Mouse (Mus musculus): ENCODE measurements around the gene Rapsn.

Rapsn gene

GRCm38 (mm10) chr2:91053181-91053933 lies 17.9 kb downstream of the Rapsn start:
- no peak for DNase-seq

- peak; percentile 98 for DNase-seq
Measured at GRCm38 (mm10) chr2:91053934-91054382, 18.5 kb downstream of the Rapsn start, which contains the start of gene Psmc3. Psmc3 (plus strand) TSS chr2:91054009.

DNA sequence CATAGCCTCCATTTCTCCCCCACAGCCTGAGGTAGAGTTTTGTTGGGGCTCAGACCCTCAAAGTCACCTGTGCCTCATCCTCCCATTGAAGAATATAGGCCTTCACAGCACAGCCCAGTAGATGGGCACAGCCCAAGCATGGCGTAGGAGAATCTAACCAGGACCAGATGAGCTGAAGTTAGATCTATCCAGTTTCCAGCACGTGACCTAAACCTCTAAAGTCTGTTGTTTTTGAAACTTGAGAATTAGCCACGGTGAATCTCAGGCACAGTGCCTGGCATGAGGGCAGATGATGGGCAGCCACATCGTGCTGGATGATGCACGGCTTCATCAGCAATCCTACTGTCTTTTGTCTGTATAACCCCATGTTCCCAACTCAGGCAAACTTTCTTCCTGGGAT lies 23.0 kb downstream of the Rapsn start:
- DNase-seq: no peak

- no peak for DNase-seq
Measured at GRCm38 (mm10) chr2:91059376-91059775, 24.0 kb downstream of the Rapsn start.

GRCm38 (mm10) chr2:91060544-91061355 lies 25.3 kb downstream of the Rapsn start:
- peak in 1 of 2 experiments; percentile 58 for DNase-seq

DNA sequence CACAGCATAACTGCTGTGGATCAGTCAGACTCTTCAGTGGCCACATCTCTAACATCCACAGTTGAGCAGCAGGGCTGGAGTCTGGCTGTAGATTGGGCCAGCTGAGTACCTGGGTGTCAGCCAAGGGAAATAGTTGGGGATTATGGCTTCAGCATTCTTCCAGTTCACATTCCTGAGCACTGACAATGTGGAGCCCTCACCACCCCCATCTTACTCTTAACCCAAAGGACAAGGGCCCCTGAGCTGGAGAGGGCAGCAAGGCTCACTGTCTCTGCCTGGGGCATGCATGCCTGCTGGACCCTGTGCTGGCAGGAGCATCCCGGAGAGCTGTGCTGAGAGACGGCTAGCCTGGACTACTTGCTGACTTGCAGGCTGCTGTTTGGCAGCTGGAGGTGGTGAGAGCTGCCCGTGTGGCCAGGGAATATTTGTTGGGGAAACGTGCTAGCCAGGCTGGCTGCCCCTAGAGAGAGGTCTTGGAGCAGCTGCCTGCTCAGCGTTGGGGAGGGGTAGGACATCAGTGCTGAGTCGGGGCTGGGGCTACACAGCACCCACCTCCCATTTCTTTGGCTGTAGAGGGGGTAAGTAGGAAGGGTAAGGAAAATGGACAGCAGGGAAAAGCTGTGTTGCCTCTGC lies 26.5 kb downstream of the Rapsn start:
- peak; percentile 49 to 72 for DNase-seq

DNA sequence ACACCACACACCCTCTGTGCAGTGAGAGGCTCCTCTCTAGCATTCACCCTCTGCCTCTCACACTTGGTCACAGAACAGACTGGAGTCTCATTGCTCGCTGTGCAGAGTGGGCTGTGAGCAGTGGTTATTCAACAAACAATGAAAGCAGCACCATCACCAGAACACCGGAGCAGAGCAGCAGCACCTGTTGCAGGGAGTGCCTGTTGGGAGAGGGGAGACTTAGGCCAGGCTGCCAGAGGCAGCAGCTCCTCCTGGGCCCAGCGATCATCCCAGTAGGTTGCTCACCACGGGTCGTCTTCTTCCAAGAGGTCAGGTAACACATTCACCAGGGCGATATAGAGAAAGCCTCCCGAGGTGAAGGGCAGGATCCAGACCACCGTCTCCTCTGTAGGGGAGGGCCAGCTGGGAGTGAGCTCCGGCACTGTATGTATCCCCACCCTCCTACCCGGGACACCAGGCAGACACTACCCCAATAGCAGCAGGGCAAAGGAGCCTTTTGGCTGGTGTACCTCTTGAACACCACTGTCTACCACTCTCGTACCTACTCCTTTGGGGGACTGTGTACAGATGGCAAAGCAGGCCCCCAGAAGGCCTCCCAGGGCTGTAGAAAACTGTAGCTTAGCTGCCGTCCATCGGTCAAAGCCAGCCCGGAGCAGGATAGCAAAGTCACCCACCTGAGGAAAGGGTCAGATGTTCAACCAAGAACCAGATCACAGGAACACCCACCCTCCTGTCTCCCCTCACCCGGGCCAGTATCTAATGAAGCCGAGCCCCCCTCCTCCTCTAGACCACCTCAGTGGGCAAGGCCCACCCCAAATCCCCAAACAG lies 27.6 kb downstream of the Rapsn start:
- no peak for DNase-seq

DNA sequence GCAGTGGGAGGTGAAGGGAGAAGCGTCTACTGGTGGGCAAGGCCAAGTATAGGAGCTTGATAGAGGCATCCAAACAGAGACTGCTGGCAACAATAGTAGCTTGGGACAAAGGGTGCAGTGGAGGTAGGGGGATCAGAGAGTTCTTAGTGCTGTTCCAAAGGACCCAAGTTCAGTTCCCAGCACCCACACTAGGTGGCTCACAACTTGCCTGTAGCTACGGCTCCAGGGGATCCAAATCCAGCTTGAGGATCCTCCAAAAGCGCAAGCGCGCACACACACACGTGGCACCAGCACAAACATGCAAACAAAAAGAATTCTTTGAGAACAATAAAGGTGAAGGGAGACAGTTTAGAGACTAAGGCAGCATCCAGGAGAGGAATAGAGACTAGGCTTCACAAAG lies 28.8 kb downstream of the Rapsn start:
- no peak for DNase-seq

DNA sequence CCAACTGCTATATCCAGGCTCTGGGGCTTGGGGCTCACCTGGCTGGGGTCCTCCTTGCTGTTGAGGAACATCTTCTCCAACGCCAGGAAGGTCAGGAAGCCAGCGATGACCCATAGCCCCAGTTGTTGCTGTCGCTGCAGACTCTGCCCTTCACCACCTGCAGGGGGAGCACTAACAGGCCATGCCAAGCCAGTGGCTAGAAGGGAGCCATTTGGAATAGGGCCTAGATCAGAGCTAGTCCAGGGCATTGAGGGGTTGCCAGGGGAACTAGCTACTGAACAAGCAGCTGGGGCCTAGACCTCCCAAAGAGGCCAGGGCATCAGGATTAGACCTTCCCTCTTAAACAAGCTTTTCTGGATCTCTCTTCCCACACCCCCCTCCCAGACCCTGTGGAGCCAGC lies 30.1 kb downstream of the Rapsn start:
- peak in 1 of 2 experiments; percentile 69 for DNase-seq

DNA sequence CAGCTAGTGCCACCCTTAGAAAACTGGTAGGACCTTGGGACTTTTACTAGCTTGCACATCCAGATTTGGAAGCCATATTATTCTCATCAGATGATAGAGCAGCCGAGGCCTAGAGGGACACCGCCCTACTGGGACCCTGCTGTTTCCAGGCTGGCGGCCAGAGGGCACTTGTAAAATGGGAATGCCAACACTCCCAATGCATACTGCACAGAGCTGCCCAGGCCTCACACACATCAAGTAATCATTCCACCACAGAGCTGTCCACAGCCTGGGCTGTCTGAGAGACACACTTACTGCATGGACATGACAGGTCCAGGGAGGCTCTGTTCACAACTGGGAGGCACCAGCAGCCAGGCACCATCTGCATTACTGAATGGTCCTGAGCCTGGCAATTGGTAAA lies 31.0 kb downstream of the Rapsn start:
- no peak for DNase-seq

- no peak for DNase-seq
Measured at GRCm38 (mm10) chr2:91068162-91068871, 32.9 kb downstream of the Rapsn start.

DNA sequence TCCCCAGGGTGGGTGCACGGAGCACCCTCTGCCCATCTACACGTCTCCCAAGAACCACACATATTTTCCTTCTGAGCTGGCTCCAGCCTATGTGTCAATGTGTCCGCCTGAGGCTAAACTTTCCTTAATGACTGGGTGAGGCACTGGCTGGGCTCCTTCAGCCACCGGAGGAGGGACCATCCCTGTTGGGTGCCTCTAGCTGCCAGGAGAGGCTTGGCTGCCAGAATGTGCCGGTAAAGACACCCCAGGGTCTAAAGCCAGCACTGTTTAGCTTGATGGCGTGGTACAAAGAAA lies 33.4 kb downstream of the Rapsn start:
- no peak for DNase-seq

DNA sequence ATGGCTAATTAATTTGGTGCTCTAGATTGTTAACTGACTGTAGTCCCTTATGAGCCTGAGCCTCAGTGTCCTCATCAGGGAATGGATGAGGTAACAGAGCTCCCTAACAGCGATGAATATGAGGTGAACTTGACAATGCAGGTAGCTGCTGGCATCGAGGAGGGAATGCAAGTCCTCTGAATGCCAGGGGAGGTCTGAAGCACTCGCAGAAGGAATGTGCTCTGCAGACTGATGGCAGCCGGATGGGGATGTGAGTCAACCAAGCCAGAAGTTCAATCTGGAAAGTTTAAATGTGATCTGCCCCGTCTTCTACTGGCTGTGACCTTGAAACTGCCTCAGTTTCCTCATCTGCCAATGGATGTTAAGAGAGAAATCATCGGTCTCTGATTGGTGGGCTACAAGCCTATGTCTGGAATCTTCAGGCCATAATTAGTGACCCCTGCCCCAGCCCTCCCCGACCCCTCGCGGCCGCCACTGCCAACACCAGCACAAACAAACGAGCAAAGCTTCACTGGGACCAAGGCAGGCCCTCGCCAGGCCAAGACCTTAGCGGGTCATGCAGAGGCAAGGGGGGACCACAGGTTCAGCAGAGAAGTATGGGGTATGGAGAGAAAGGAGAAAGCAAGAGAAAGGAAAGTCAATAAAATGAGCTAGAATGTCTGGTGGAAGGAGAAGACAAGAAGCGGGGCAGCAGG lies 34.0 kb downstream of the Rapsn start:
- peak in 1 of 2 experiments; percentile 41 for DNase-seq

GRCm38 (mm10) chr2:91070076-91070800 lies 34.8 kb downstream of the Rapsn start, which contains the start of gene Slc39a13:
Slc39a13 (minus strand) TSS chr2:91070417.
- DNase-seq: peak; percentile 98

DNA sequence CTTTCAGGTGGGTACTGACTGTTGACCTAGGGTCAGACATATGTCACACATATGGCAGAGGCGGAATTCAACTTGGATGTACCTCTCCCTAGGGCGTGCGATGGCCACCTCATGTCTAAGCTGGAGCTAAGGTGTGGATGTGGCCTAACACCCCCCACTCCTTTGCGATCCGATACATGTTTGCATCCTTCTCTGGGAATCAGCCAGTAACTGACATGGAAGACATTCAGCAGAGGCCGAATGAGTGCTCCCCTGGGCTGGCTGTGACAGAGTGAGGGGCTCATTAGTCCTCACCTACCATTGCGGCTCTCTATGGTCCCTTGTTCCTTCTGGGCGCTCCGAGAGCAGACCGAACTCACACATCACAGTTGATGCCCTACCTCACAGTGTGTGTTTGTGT lies 35.6 kb downstream of the Rapsn start:
- no peak for DNase-seq

DNA sequence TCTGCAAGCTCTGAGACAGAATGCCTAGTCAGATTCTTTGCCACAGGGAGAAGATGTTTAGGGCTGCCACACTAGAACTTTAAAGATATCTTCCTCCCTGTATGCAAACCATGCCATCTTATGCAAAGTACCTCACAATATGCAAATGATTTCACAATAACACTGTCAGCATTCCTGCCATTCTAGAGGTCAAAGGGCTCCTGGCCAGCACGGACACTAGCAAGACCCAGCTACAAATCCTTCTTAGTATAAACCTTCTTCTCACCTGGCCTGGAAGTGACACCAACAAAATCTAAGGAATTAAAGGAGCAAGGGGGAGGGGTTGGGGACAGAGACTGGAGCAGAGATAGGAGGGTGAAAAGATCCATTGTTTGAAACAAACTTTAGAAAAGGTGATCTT lies 36.7 kb downstream of the Rapsn start:
- DNase-seq: no peak

DNA sequence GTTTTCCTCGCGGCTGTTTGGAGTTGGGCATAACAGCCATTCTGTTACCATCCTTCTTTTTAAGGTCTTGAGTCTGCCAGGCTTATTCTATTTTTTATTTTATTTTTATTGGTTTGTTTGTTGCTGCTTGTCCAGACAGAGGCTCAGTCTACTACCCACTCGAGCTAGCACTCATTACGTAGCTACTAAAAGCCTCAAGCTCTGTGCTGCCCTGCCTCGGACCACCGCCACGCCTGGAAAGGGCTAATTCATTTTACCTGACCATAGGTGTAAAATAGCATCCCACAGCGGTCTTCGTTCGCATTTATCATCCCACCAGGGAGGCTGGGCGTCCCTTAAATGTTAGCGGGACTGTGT lies 42.5 kb downstream of the Rapsn start:
- DNase-seq: no peak

DNA sequence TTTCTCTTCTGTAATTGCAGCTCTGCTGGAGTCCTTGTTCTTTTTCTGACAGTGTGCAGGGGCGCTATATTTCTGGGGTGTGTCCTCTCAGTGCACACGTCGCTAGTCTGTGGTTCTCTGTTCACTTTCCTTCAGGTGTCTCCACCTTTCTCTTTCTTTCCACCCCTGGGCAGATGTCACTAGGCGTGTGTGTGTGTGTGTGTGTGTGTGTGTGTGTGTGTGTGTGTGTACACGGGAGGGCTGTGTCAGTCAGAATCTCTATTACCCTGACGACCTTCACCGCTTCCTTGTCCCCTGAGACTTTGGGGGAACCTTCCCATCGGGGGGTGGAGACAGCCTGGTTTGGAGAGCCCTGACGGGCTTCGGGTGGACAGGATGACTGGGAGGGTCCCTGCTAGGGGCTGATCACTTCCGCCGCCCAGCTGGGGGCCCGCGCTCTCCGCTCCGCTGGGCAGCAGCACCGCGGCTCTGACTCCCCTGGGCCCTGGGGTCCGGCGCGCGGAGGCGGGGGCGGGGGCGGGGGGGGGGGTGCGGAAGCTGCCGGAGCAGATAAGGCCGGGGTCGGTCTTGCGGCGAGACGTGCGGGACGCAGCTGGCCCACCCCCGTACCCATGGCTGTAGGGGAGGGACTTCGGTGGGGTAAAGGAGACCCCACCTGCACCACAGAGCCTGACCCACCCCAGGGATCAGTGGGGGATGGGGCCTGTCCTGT lies 43.0 kb downstream of the Rapsn start:
- DNase-seq: peak in 1 of 2 experiments; percentile 58

DNA sequence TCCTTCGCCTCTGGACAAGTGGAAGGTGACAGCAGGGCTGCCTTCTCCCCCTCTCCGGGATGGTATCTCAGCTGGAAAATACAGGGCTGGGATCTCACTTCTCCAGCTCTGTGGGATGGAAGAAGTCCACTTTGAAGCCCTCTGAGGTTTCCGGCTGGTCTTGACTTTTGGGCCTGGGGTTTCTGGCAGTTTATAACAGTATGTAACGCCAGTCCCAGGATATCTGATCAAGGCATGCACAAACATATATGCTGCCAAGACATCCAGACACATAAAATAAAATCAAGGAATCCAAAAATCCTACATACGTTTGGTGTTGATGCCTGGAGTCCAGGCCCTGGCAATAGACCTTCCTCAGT lies 43.6 kb downstream of the Rapsn start:
- no peak for DNase-seq

Measured in lung, postnatal 4 days (tissue).